Mouse (Mus musculus) limb, embryonic 14.5 days (tissue): ENCODE results near the gene Zfp112. TPM values are rescaled to one million over a fixed set of nuclear protein-coding genes. Genes with fewer than 3 reads are reported as not detected.
A peak's percentile ranks its signal among the peaks of the same experiment; 100 is the strongest.

Source experiments
- ATAC-seq: fragments of 200-750 bp; cut with Nextera tagmentation; 2 replicates; pipeline ENCODE4 v1.8.0; 2017; ENCODE audit warnings: low read depth, moderate number of reproducible peaks, moderate TSS enrichment; ENCODE audit not compliant: low FRiP score
- DNase-seq: peaks from one replicate; pipeline ENCODE4 v3.0.0-alpha.2; 2015; ENCODE audit warnings: low spot score
- H3K27ac ChIP-seq: fragments of 300-500 bp; sonication (generic); replicated peaks from 2 replicates; pipeline ENCODE4 v1.5.1; 2014; ENCODE audit warnings: low read depth, mild to moderate bottlenecking, low read length, moderate library complexity, mixed read lengths
- H3K27me3 ChIP-seq: fragments of 300-500 bp; sonication (generic); 2 replicates; pipeline ENCODE4 v1.6.1; 2014; ENCODE audit warnings: low read length, mixed read lengths; ENCODE audit not compliant: control insufficient read depth, insufficient read depth
- H3K36me3 ChIP-seq: fragments of 300-500 bp; sonication (generic); 2 replicates; pipeline ENCODE4 v1.6.1; 2014; ENCODE audit warnings: mild to moderate bottlenecking, low read length, moderate library complexity, mixed read lengths; ENCODE audit not compliant: control insufficient read depth, insufficient read depth
- H3K4me1 ChIP-seq: fragments of 300-500 bp; sonication (generic); 2 replicates; pipeline ENCODE4 v1.6.1; 2014; ENCODE audit warnings: antibody characterized with exemption, low read length, mixed read lengths; ENCODE audit not compliant: control insufficient read depth, insufficient read depth
- H3K4me2 ChIP-seq: fragments of 300-500 bp; sonication (generic); replicated peaks from 2 replicates; pipeline ENCODE4 v1.6.1; 2014; ENCODE audit warnings: low read depth, mild to moderate bottlenecking, low read length, moderate library complexity; ENCODE audit not compliant: severe bottlenecking
- H3K4me3 ChIP-seq: fragments of 300-500 bp; sonication (generic); replicated peaks from 2 replicates; pipeline ENCODE4 v1.5.1; 2014; ENCODE audit warnings: low read length
- H3K9ac ChIP-seq: fragments of 300-500 bp; sonication (generic); 2 replicates; pipeline ENCODE4 v1.6.1; 2014; ENCODE audit warnings: mild to moderate bottlenecking, low read depth, low read length, moderate library complexity; ENCODE audit not compliant: severe bottlenecking
- H3K9me3 ChIP-seq: fragments of 300-500 bp; sonication (generic); 2 replicates; pipeline ENCODE4 v1.6.1; 2016; ENCODE audit warnings: low read length; ENCODE audit not compliant: control insufficient read depth
- POLR2A ChIP-seq: fragments of 200-500 bp; IDR thresholded peaks from 2 replicates; pipeline ENCODE4 v1.8.0; 2012; ENCODE audit warnings: inconsistent platforms, mild to moderate bottlenecking, moderate library complexity, borderline replicate concordance; ENCODE audit not compliant: insufficient read depth, insufficient read length; ENCODE audit errors: extremely low read depth
- WGBS: fragments of 180-500 bp; shearing (Covaris S2); extraction: QIAGEN DNeasy Blood & Tissue Kit; methylation state at CpG from one replicate; pipeline ENCODE4 v1.1.7; 2014; 5-methylcytosine and 5-hydroxymethylcytosine counted together
- polyA plus RNA-seq, 2 experiments: library from polyadenylated mRNA; depleted of rRNA in 1 of 2; stranded (reverse) in 1 of 2; unstranded in 1 of 2; fragments of >200 nt; fragmentation: Nextera tagmentation in 1 of 2; extraction: Ambion mirVana in 1 of 2; gene quantifications; 2 replicates each; pipeline versions ENCODE4 v1.2.1 to v1.2.3; 2012 to 2014

Gene Zfp112
- polyA plus RNA-seq, 2 experiments, result 5.1 to 5.9 TPM

- peaks cover 7% of the 10 kb centered on the region for H3K4me1 ChIP-seq
- no peak overlapping the region for H3K4me2 ChIP-seq
- H3K36me3 ChIP-seq, result peaks cover 16% of the 10 kb centered on the region
- WGBS, result 97% methylated on average over 12 of the region's 12 CpGs
- no peak overlapping the region for H3K4me3 ChIP-seq
- no peak for TF ChIP-seq POLR2A
- ATAC-seq (no peak), DNase-seq (no peak)
- H3K9ac ChIP-seq, result no peak overlapping the region
- H3K9me3 ChIP-seq, result no peaks in the 10 kb centered on the region
- no peaks in the 10 kb centered on the region for H3K27me3 ChIP-seq
- H3K27ac ChIP-seq, result no peak overlapping the region
Observed at GRCm38 (mm10) chr7:24087485-24088125, 24.5 kb upstream of the Zfp112 start.

GRCm38 (mm10) chr7:24104403-24104802, 7.7 kb upstream of the Zfp112 start:
- Histone ChIP-seq H3K4me3 (no peak overlapping the region), H3K27ac (no peak overlapping the region), H3K4me2 (no peak overlapping the region), H3K9me3 (peaks cover 88% of the 10 kb centered on the region), H3K9ac (no peak overlapping the region), H3K4me1 (no peaks in the 10 kb centered on the region), H3K36me3 (peaks cover 94% of the 10 kb centered on the region), H3K27me3 (no peaks in the 10 kb centered on the region)
- DNase-seq (no peak), ATAC-seq (no peak)
- 92% methylated on average over 9 of the region's 9 CpGs for WGBS
- TF ChIP-seq POLR2A, result no peak

GRCm38 (mm10) chr7:24105144-24105703, 6.9 kb upstream of the Zfp112 start:
- Histone ChIP-seq H3K4me3 (no peak overlapping the region), H3K9me3 (peaks cover 89% of the 10 kb centered on the region), H3K36me3 (peaks cover 86% of the 10 kb centered on the region), H3K4me1 (no peaks in the 10 kb centered on the region), H3K9ac (no peak overlapping the region), H3K27ac (no peak overlapping the region), H3K4me2 (no peak overlapping the region), H3K27me3 (no peaks in the 10 kb centered on the region)
- ATAC-seq (no peak), DNase-seq (no peak)
- 93% methylated on average over 18 of the region's 18 CpGs for WGBS
- TF ChIP-seq POLR2A, result no peak

- H3K27ac ChIP-seq, result no peak overlapping the region
- no peak overlapping the region for H3K4me2 ChIP-seq
- H3K9ac ChIP-seq, result no peak overlapping the region
- DNase-seq (no peak), ATAC-seq (no peak)
- 94% methylated on average over 7 of the region's 7 CpGs for WGBS
- no peak for TF ChIP-seq POLR2A
- H3K9me3 ChIP-seq, result peaks cover 35% of the 10 kb centered on the region
- H3K36me3 ChIP-seq, result peaks cover 30% of the 10 kb centered on the region
- no peak overlapping the region for H3K4me3 ChIP-seq
- no peaks in the 10 kb centered on the region for H3K27me3 ChIP-seq
- H3K4me1 ChIP-seq, result no peaks in the 10 kb centered on the region
Observed at GRCm38 (mm10) chr7:24110839-24111238, 1.3 kb upstream of the Zfp112 start.

GRCm38 (mm10) chr7:24111772-24112155, 350 bp upstream of the Zfp112 start:
- Histone ChIP-seq H3K4me2 (peak overlapping the region; percentile 65), H3K9me3 (peaks cover 26% of the 10 kb centered on the region), H3K36me3 (peaks cover 21% of the 10 kb centered on the region), H3K9ac (peak overlapping the region; percentile 79), H3K4me3 (peak overlapping the region; percentile 71), H3K4me1 (no peaks in the 10 kb centered on the region), H3K27ac (peak overlapping the region; percentile 80), H3K27me3 (no peaks in the 10 kb centered on the region)
- ATAC-seq, result peak; percentile 36; the same call in 1 of the 2 replicates
- no peak for DNase-seq
- no peak for TF ChIP-seq POLR2A
- 8% methylated on average over 9 of the region's 9 CpGs for WGBS
